Mouse (Mus musculus) T-helper 17 cell (primary cell): ENCODE measurements around the gene Hectd2.

ENCODE experiments used
- in situ Hi-C, 2 experiments: fragments of 300-600 bp; cut with MboI, MseI; formaldehyde crosslinking; loops; 1 replicate in 1 of 2; 2 replicates in 1 of 2; pipeline ENCODE4 v1.15.1; 2025; ENCODE audit warnings: high pct_unique_total_duplicates in 2 of 2

Hectd2 gene

GRCm38 (mm10) chr19:36560160-36560559 lies 5.7 kb downstream of the Hectd2 start:
- in situ Hi-C loops = loop anchor here (5.0 to 10.0 kb wide), 3 partner anchors 83 to 1345 kb away; no protein-coding TSS in a partner anchor

GRCm38 (mm10) chr19:36561171-36561570 lies 6.7 kb downstream of the Hectd2 start:
- in situ Hi-C loops = loop anchor here (5.0 to 10.0 kb wide), 3 partner anchors 84 to 1346 kb away; no protein-coding TSS in a partner anchor

- in situ Hi-C loops = loop anchor here (5.0 to 10.0 kb wide), 3 partner anchors 87 to 1350 kb away; no protein-coding TSS in a partner anchor
Observed at GRCm38 (mm10) chr19:36564396-36564795, 10.0 kb downstream of the Hectd2 start.

- in situ Hi-C loops = no loop called here
Observed at GRCm38 (mm10) chr19:36573986-36574385, 19.5 kb downstream of the Hectd2 start.

GRCm38 (mm10) chr19:36575159-36575558 lies 20.7 kb downstream of the Hectd2 start:
- in situ Hi-C loops = loop anchor here in 1 of 2 experiments (25.0 kb wide), 1 partner anchor 1613 kb away; no protein-coding TSS in a partner anchor

- in situ Hi-C loops = loop anchor here in 1 of 2 experiments (25.0 kb wide), 1 partner anchor 1619 kb away; no protein-coding TSS in a partner anchor
Observed at GRCm38 (mm10) chr19:36580874-36581273, 26.4 kb downstream of the Hectd2 start.

- in situ Hi-C loops = loop anchor here in 1 of 2 experiments (25.0 kb wide), 1 partner anchor 1620 kb away; no protein-coding TSS in a partner anchor
Observed at GRCm38 (mm10) chr19:36582116-36582515, 27.7 kb downstream of the Hectd2 start.

- in situ Hi-C loops = loop anchor here in 1 of 2 experiments (25.0 kb wide), 1 partner anchor 1623 kb away; no protein-coding TSS in a partner anchor
Observed at GRCm38 (mm10) chr19:36585505-36585904, 31.1 kb downstream of the Hectd2 start.

GRCm38 (mm10) chr19:36594409-36594808 lies 40.0 kb downstream of the Hectd2 start:
- in situ Hi-C loops = loop anchor here in 1 of 2 experiments (25.0 kb wide), 1 partner anchor 1632 kb away; no protein-coding TSS in a partner anchor

- in situ Hi-C loops = no loop called here
Observed at GRCm38 (mm10) chr19:36601869-36602268, 47.4 kb downstream of the Hectd2 start.

- in situ Hi-C loops = no loop called here
Observed at GRCm38 (mm10) chr19:36602535-36603312, 48.3 kb downstream of the Hectd2 start.

- in situ Hi-C loops = no loop called here
Observed at GRCm38 (mm10) chr19:36606270-36606669, 51.8 kb downstream of the Hectd2 start.

- in situ Hi-C loops = no loop called here
Observed at GRCm38 (mm10) chr19:36609229-36609628, 54.8 kb downstream of the Hectd2 start.

GRCm38 (mm10) chr19:36610309-36610708 lies 55.9 kb downstream of the Hectd2 start:
- in situ Hi-C loops = no loop called here

GRCm38 (mm10) chr19:36625906-36626305 lies 71.5 kb downstream of the Hectd2 start:
- in situ Hi-C loops = no loop called here

- in situ Hi-C loops = no loop called here
Observed at GRCm38 (mm10) chr19:36626881-36627280, 72.4 kb downstream of the Hectd2 start.

GRCm38 (mm10) chr19:36629394-36629910 lies 75.0 kb downstream of the Hectd2 start:
- in situ Hi-C loops = no loop called here

- in situ Hi-C loops = no loop called here
Observed at GRCm38 (mm10) chr19:36630361-36630760, 75.9 kb downstream of the Hectd2 start.

GRCm38 (mm10) chr19:36634771-36635170 lies 80.3 kb downstream of the Hectd2 start:
- in situ Hi-C loops = no loop called here

GRCm38 (mm10) chr19:36637223-36637622 lies 82.8 kb downstream of the Hectd2 start:
- in situ Hi-C loops = no loop called here

GRCm38 (mm10) chr19:36637948-36638587 lies 83.6 kb downstream of the Hectd2 start:
- in situ Hi-C loops = no loop called here

- in situ Hi-C loops = no loop called here
Observed at GRCm38 (mm10) chr19:36639072-36639471, 84.6 kb downstream of the Hectd2 start.
